Mouse (Mus musculus) sigmoid colon, adult 10 weeks (tissue): Measurements from ENCODE around the gene 1700013H16Rik. TPM values are rescaled to one million over a fixed set of nuclear protein-coding genes. Genes with fewer than 3 reads are reported as not detected.

Experiments
- polyA plus RNA-seq: library from polyadenylated mRNA; stranded (reverse); fragments of 350-450 nt; fragmentation: Illumina TruSeq; extraction: RNeasy Lipid Tissue Mini Kit (QIAGEN cat#74804); gene quantifications from one replicate; pipeline ENCODE4 v1.2.3, GENCODE M21; 2014; ENCODE audit warnings: low read depth, low replicate concordance

The 1700013H16Rik gene
- not detected for polyA plus RNA-seq

GRCm38 (mm10) chrX:53757736-53758135 is at the start of gene 1700013H16Rik:
1700013H16Rik (minus strand) TSS chrX:53757831.

GRCm38 (mm10) chrX:53797519-53797918 is 39.9 kb upstream of the 1700013H16Rik start, which contains the start of gene Xlr:
Xlr (minus strand) TSS chrX:53797706.

GRCm38 (mm10) chrX:53776276-53776675 is 18.6 kb upstream of the 1700013H16Rik start, which contains the start of gene Zfp36l3:
Zfp36l3 (minus strand) TSS chrX:53776394.

GRCm38 (mm10) chrX:53724596-53724995 is 33.0 kb downstream of the 1700013H16Rik start, which contains the start of gene 4930502E18Rik:
4930502E18Rik (plus strand) TSS chrX:53724826.

Other genes with a start within 250 kb of the 1700013H16Rik start
- not detected for gene Rtl8c, start 149.8 kb downstream of the 1700013H16Rik start, polyA plus RNA-seq
- gene Gm14597, start 148.9 kb downstream of the 1700013H16Rik start, polyA plus RNA-seq: not detected
- 3.2 TPM for gene Rtl8a, start 114.1 kb downstream of the 1700013H16Rik start, polyA plus RNA-seq
- 2.5 TPM for gene Rtl8b, start 87.4 kb downstream of the 1700013H16Rik start, polyA plus RNA-seq
- 0.73 TPM for gene 4930502E18Rik, start 33.0 kb downstream of the 1700013H16Rik start, polyA plus RNA-seq
- gene Zfp36l3, start 18.6 kb upstream of the 1700013H16Rik start, polyA plus RNA-seq: not detected
- gene Xlr, start 39.9 kb upstream of the 1700013H16Rik start, polyA plus RNA-seq: 14.6 TPM